In genomic region chr11:46165866-46166585, GRCm38 (mm10) we compare ENCODE assay signal across 8 mouse cellular contexts. TPM values are rescaled to one million over a fixed set of nuclear protein-coding genes. Genes with fewer than 3 reads are reported as not detected.
DNase-seq lines count a peak whose midpoint lies in the region; ATAC-seq lines count a peak whose summit lies in the region.

Nipal4 (minus strand) TSS chr11:46166508.

- peak within 1 kb of the TSS; percentile 35 for H3K9ac ChIP-seq in limb, embryonic 15.5 days
- H3K9ac ChIP-seq in neural tube, embryonic 12.5 days = peak within 1 kb of the TSS; percentile 47

- no peaks in the 10 kb centered on the region for H3K9me3 ChIP-seq in limb, embryonic 15.5 days
- no peaks in the 10 kb centered on the region for H3K9me3 ChIP-seq in neural tube, embryonic 12.5 days

- WGBS in limb, embryonic 15.5 days = 2% methylated on average over 40 of the region's 40 CpGs
- 1% methylated on average over 40 of the region's 40 CpGs for WGBS in neural tube, embryonic 12.5 days

- ATAC-seq in granulocyte monocyte progenitor cell, adult 5-6 weeks (replicated peaks; ENCODE audit: poor library complexity, severe bottlenecking) = peak; percentile 55
- ATAC-seq in limb, embryonic 15.5 days (ENCODE audit: insufficient number of reproducible peaks, low FRiP score, low TSS enrichment, low read depth) = no peak
- ATAC-seq in neural tube, embryonic 12.5 days (ENCODE audit: low FRiP score, low read depth) = no peak; the same call in 1 of the 2 replicates

- H3K4me2 ChIP-seq in limb, embryonic 15.5 days = peak within 1 kb of the TSS; percentile 82
- peak within 1 kb of the TSS; percentile 81 for H3K4me2 ChIP-seq in neural tube, embryonic 12.5 days (replicated peaks)

- peaks cover 16% of the 10 kb centered on the region for H3K27me3 ChIP-seq in limb, embryonic 15.5 days
- H3K27me3 ChIP-seq in neural tube, embryonic 12.5 days (replicated peaks) = peaks cover 14% of the 10 kb centered on the region

- peaks cover 8% of the 10 kb centered on the region for H3K4me1 ChIP-seq in limb, embryonic 15.5 days
- H3K4me1 ChIP-seq in neural tube, embryonic 12.5 days = peaks cover 12% of the 10 kb centered on the region

- H3K4me3 ChIP-seq in limb, embryonic 15.5 days = peak within 1 kb of the TSS; percentile 46
- peak within 1 kb of the TSS; percentile 39 for H3K4me3 ChIP-seq in neural tube, embryonic 12.5 days

- no peaks in the 10 kb centered on the region for H3K36me3 ChIP-seq in limb, embryonic 15.5 days
- H3K36me3 ChIP-seq in neural tube, embryonic 12.5 days = no peaks in the 10 kb centered on the region

- H3K27ac ChIP-seq in limb, embryonic 15.5 days = peak within 1 kb of the TSS; percentile 47; the same call in 1 of the 2 replicates
- H3K27ac ChIP-seq in neural tube, embryonic 12.5 days = no peak within 1 kb of the TSS

- DNase-seq in cerebellum, postnatal 10 days = peak; percentile 29 to 35
- DNase-seq in cerebellum, postnatal 14 days = no peak
- DNase-seq in spleen, adult 18-20 months = peak; percentile 11 to 29
- DNase-seq in spleen, postnatal 10 days (ENCODE audit: low spot score in 2 of 2) = no peak
- no peak for DNase-seq in cerebellum, adult 11 months

RNA-seq across cellular contexts. Expression of gene Nipal4, which starts in this region (rescaled TPM):
- total RNA-seq in granulocyte monocyte progenitor cell, adult 5-6 weeks (2014; fragmentation: Nextera tagmentation) = not detected in 2 replicates
- not detected in 2 replicates for total RNA-seq in granulocyte monocyte progenitor cell, adult 5-6 weeks (2017)
- polyA plus RNA-seq in limb, embryonic 15.5 days (2015; fragmentation: Nextera tagmentation; extraction: Ambion mirVana) = 15.2 and 15.9 TPM in 2 replicates
- 0.55 and 0.82 TPM in 2 replicates for polyA plus RNA-seq in neural tube, embryonic 12.5 days (2016; fragmentation: Nextera tagmentation; extraction: Ambion mirVana)

Comparison
In these comparisons a context has a peak if more than half of its experiments do, and no peak if none do; other contexts are left out.
1. DNase-seq: peak in cerebellum, postnatal 10 days (2 of 2) and spleen, adult 18-20 months (2 of 2); none in cerebellum, postnatal 14 days (0 of 2), spleen, postnatal 10 days (0 of 2) and cerebellum, adult 11 months (single experiment).
2. Peak in ATAC-seq in granulocyte monocyte progenitor cell, adult 5-6 weeks; RNA of the gene not detected or under 1 TPM.